Mouse (Mus musculus) MEL (cell line): ENCODE measurements at regions not wholly inside any gene's neighbourhood (a gene's known extent, or its start where the extent isn't known, plus 50 kb on each side); places are given as distances from the start of the nearest gene placed in this dataset.
A peak's percentile ranks its signal among the peaks of the same experiment; 100 is the strongest.

Experiments
- DNase-seq: peaks from one replicate; pipeline ENCODE4 v3.0.0; 2011; ENCODE audit warnings: low read depth, low spot score
- H3K27ac ChIP-seq: 2 replicates; pipeline ENCODE4 v1.5.1; 2012; ENCODE audit warnings: low read depth, mild to moderate bottlenecking, control low read depth, low read length, moderate library complexity; ENCODE audit not compliant: control insufficient read depth
- H3K27me3 ChIP-seq, 2 experiments: fragments of 150-350 bp in 1 of 2; sonication (generic) in 1 of 2; 2 replicates each; pipeline ENCODE4 v1.6.1; 2012; ENCODE audit warnings: low read length in 2 of 2, mild to moderate bottlenecking in 2 of 2, improper control_type of control experiment in 1 of 2, moderate library complexity in 1 of 2; ENCODE audit not compliant: insufficient read depth in 2 of 2, control insufficient read depth in 1 of 2
- H3K36me3 ChIP-seq, 2 experiments: 2 replicates each; pipeline ENCODE4 v1.6.1; 2012 to 2014; ENCODE audit warnings: low read length in 2 of 2, improper control_type of control experiment in 1 of 2, inconsistent platforms in 1 of 2, mild to moderate bottlenecking in 1 of 2; ENCODE audit not compliant: insufficient read depth in 2 of 2, control insufficient read depth in 1 of 2
- H3K4me1 ChIP-seq, 2 experiments: fragments of 150-350 bp in 1 of 2; sonication (generic) in 1 of 2; 2 replicates each; pipeline ENCODE4 v1.6.1; 2012; ENCODE audit warnings: low read length in 2 of 2, improper control_type of control experiment in 1 of 2, mild to moderate bottlenecking in 1 of 2; ENCODE audit not compliant: insufficient read depth in 2 of 2, control insufficient read depth in 1 of 2
- H3K4me3 ChIP-seq, 2 experiments: fragments of 150-350 bp in 1 of 2; sonication (generic) in 1 of 2; 2 replicates each; pipeline ENCODE4 v1.5.1; 2012; ENCODE audit warnings: low read depth in 2 of 2, low read length in 2 of 2, mild to moderate bottlenecking in 2 of 2, moderate library complexity in 2 of 2, control low read depth in 1 of 2, improper control_type of control experiment in 1 of 2; ENCODE audit not compliant: control insufficient read depth in 1 of 2, insufficient read depth in 1 of 2
- H3K79me2 ChIP-seq: 2 replicates; pipeline ENCODE4 v1.6.1; 2012; ENCODE audit warnings: mild to moderate bottlenecking, low read length, moderate library complexity; ENCODE audit not compliant: control insufficient read depth, poor library complexity, insufficient read depth
- H3K9ac ChIP-seq: 2 replicates; pipeline ENCODE4 v1.6.1; 2012; ENCODE audit warnings: low read depth, mild to moderate bottlenecking, control low read depth, low read length, moderate library complexity; ENCODE audit not compliant: control insufficient read depth, poor library complexity, severe bottlenecking
- H3K9me3 ChIP-seq: fragments of 150-350 bp; sonication (generic); replicated peaks from 2 replicates; pipeline ENCODE4 v1.6.1; 2012; ENCODE audit warnings: mild to moderate bottlenecking, low read length, improper control_type of control experiment, moderate library complexity; ENCODE audit not compliant: insufficient read depth
- BHLHE40 ChIP-seq: IDR thresholded peaks from 2 replicates; pipeline ENCODE4 v1.6.1; 2012; ENCODE audit warnings: low read depth, mild to moderate bottlenecking, inconsistent platforms, low read length, improper control_type of control experiment, borderline replicate concordance
- CHD1 ChIP-seq: IDR thresholded peaks from 2 replicates; pipeline ENCODE4 v1.6.1; 2012; ENCODE audit warnings: low read depth, mild to moderate bottlenecking, inconsistent platforms, low read length, improper control_type of control experiment
- CTCF ChIP-seq, 3 experiments: IDR thresholded peaks in 2 of 3; conservative IDR thresholded peaks in 1 of 3; 2 replicates each; pipeline ENCODE4 v1.5.1; 2011 to 2012; ENCODE audit warnings: low read length in 3 of 3, low read depth in 2 of 3, mild to moderate bottlenecking in 2 of 3, improper control_type of control experiment in 1 of 3, inconsistent platforms in 1 of 3, mixed read lengths in 1 of 3, moderate library complexity in 1 of 3; ENCODE audit not compliant: control insufficient read depth in 1 of 3, insufficient read depth in 1 of 3, poor library complexity in 1 of 3, severe bottlenecking in 1 of 3
- ELF1 ChIP-seq: IDR thresholded peaks from 2 replicates; pipeline ENCODE4 v1.6.1; 2014; ENCODE audit warnings: low read depth, mild to moderate bottlenecking, inconsistent platforms, low read length, improper control_type of control experiment, moderate library complexity
- EP300 ChIP-seq, 2 experiments: IDR thresholded peaks; 2 replicates each; pipeline ENCODE4 v1.6.1; 2011; ENCODE audit warnings: improper control_type of control experiment in 2 of 2, low read length in 2 of 2, low read depth in 1 of 2, mild to moderate bottlenecking in 1 of 2
- ETS1 ChIP-seq: IDR thresholded peaks from 2 replicates; pipeline ENCODE4 v1.6.1; 2012; ENCODE audit warnings: low read depth, mild to moderate bottlenecking, inconsistent platforms, low read length, improper control_type of control experiment, moderate library complexity
- GATA1 ChIP-seq: IDR thresholded peaks from 2 replicates; pipeline ENCODE4 v1.6.1; 2011; ENCODE audit warnings: low read depth, low read length, improper control_type of control experiment
- MAFK ChIP-seq: IDR thresholded peaks from 2 replicates; pipeline ENCODE4 v1.6.1; 2011; ENCODE audit warnings: low read depth, mild to moderate bottlenecking, low read length, improper control_type of control experiment, borderline replicate concordance
- MAX ChIP-seq: IDR thresholded peaks from 2 replicates; pipeline ENCODE4 v1.6.1; 2011; ENCODE audit warnings: low read length, improper control_type of control experiment
- MAZ ChIP-seq: IDR thresholded peaks from 2 replicates; pipeline ENCODE4 v1.6.1; 2012; ENCODE audit warnings: low read depth, mild to moderate bottlenecking, inconsistent platforms, low read length, improper control_type of control experiment
- MXI1 ChIP-seq: IDR thresholded peaks from 2 replicates; pipeline ENCODE4 v1.6.1; 2011; ENCODE audit warnings: mild to moderate bottlenecking, low read depth, low read length, improper control_type of control experiment
- MYB ChIP-seq: IDR thresholded peaks from 2 replicates; pipeline ENCODE4 v1.6.1; 2011; ENCODE audit warnings: mild to moderate bottlenecking, low read depth, low read length, improper control_type of control experiment
- MYC ChIP-seq: IDR thresholded peaks from 2 replicates; pipeline ENCODE4 v1.6.1; 2011; ENCODE audit warnings: low read depth, mild to moderate bottlenecking, low read length, improper control_type of control experiment, moderate library complexity
- NELFE ChIP-seq: IDR thresholded peaks from 2 replicates; pipeline ENCODE4 v1.6.1; 2011; ENCODE audit warnings: low read depth, low read length, improper control_type of control experiment
- NRF1 ChIP-seq: IDR thresholded peaks from 2 replicates; pipeline ENCODE4 v1.6.1; 2014; ENCODE audit warnings: low read depth, mild to moderate bottlenecking, inconsistent platforms, low read length, improper control_type of control experiment, moderate library complexity; ENCODE audit not compliant: poor library complexity, insufficient read depth, severe bottlenecking
- POLR2AphosphoS5 ChIP-seq: IDR thresholded peaks from 2 replicates; pipeline ENCODE4 v1.6.1; 2012; ENCODE audit warnings: low read depth, borderline replicate concordance, mild to moderate bottlenecking, inconsistent platforms, low read length, moderate library complexity, mixed read lengths
- RAD21 ChIP-seq: IDR thresholded peaks from 2 replicates; pipeline ENCODE4 v1.6.1; 2011; ENCODE audit warnings: mild to moderate bottlenecking, low read depth, low read length, improper control_type of control experiment
- RCOR1 ChIP-seq: IDR thresholded peaks from 2 replicates; pipeline ENCODE4 v1.6.1; 2012; ENCODE audit warnings: low read depth, mild to moderate bottlenecking, inconsistent platforms, low read length, improper control_type of control experiment
- SIN3A ChIP-seq: IDR thresholded peaks from 2 replicates; pipeline ENCODE4 v1.6.1; 2012; ENCODE audit warnings: low read length, improper control_type of control experiment, inconsistent platforms
- SMC3 ChIP-seq: IDR thresholded peaks from 2 replicates; pipeline ENCODE4 v1.6.1; 2011; ENCODE audit warnings: low read depth, low read length, improper control_type of control experiment
- TCF12 ChIP-seq: IDR thresholded peaks from 2 replicates; pipeline ENCODE4 v1.6.1; 2014; ENCODE audit warnings: low read depth, mild to moderate bottlenecking, inconsistent platforms, low read length, improper control_type of control experiment, moderate library complexity
- UBTF ChIP-seq: IDR thresholded peaks from 2 replicates; pipeline ENCODE4 v1.6.1; 2012; ENCODE audit warnings: low read depth, mild to moderate bottlenecking, inconsistent platforms, low read length, improper control_type of control experiment, moderate library complexity, borderline replicate concordance; ENCODE audit not compliant: insufficient read depth
- USF1 ChIP-seq: IDR thresholded peaks from 2 replicates; pipeline ENCODE4 v1.6.1; 2014; ENCODE audit warnings: low read depth, mild to moderate bottlenecking, inconsistent platforms, low read length, improper control_type of control experiment, moderate library complexity
- ZC3H11A ChIP-seq: IDR thresholded peaks from 2 replicates; pipeline ENCODE4 v1.6.1; 2012; ENCODE audit warnings: low read depth, mild to moderate bottlenecking, inconsistent platforms, low read length, improper control_type of control experiment
- ZKSCAN1 ChIP-seq: IDR thresholded peaks from 2 replicates; pipeline ENCODE4 v1.6.1; 2012; ENCODE audit warnings: low read depth, mild to moderate bottlenecking, inconsistent platforms, low read length, improper control_type of control experiment, moderate library complexity
- ZNF384 ChIP-seq: IDR thresholded peaks from 2 replicates; pipeline ENCODE4 v1.6.1; 2012; ENCODE audit warnings: low read depth, mild to moderate bottlenecking, inconsistent platforms, low read length, improper control_type of control experiment

GRCm38 (mm10) chr5:43105528-43105927 lies 127.4 kb upstream of the Cpeb2 start:
- peaks cover 0 to 34% of the 10 kb centered on the region in 2 experiments; a peak in 2 of 4 replicates for H3K36me3 ChIP-seq
- H3K9ac ChIP-seq, result peak overlapping the region; percentile 17
- H3K9me3 ChIP-seq, result no peaks in the 10 kb centered on the region
- H3K4me1 ChIP-seq, result peaks cover 37 to 51% of the 10 kb centered on the region in 2 experiments
- TF ChIP-seq CHD1, result 0 out of 2 replicates have a peak, but pooled peaks have one; percentile 61
- 0 out of 2 replicates have a peak, but pooled peaks have one; percentile 30 for TF ChIP-seq NELFE
- TF ChIP-seq SIN3A, result peak; percentile 39; the same call in 1 of the 2 replicates
- TF ChIP-seq ZKSCAN1, result no peak
- TF ChIP-seq NRF1, result no peak
- TF ChIP-seq RCOR1, result peak; percentile 46; the same call in 1 of the 2 replicates
- no peak for TF ChIP-seq MYC
- peak; percentile 62 to 70 for TF ChIP-seq EP300 (IDR thresholded peaks at IDR 0.05; ENCODE audit: low read depth in 1 of 2, low read length in 2 of 2)
- TF ChIP-seq TCF12, result 0 out of 2 replicates have a peak, but pooled peaks have one; percentile 54
- TF ChIP-seq CTCF (IDR thresholded peaks at IDR 0.05 in 2 of 3, conservative IDR thresholded peaks at IDR 0.05 in 1 of 3; ENCODE audit: control insufficient read depth in 1 of 3, insufficient read depth in 1 of 3, low read depth in 2 of 3, low read length in 3 of 3, poor library complexity in 1 of 3, severe bottlenecking in 1 of 3), result no peak
- TF ChIP-seq MAX, result 0 out of 2 replicates have a peak, but pooled peaks have one; percentile 26
- no peak for TF ChIP-seq MYB
- peak; percentile 73 for TF ChIP-seq ETS1
- peak; percentile 74 for TF ChIP-seq GATA1
- no peak for TF ChIP-seq RAD21
- 0 out of 2 replicates have a peak, but pooled peaks have one; percentile 10 for TF ChIP-seq USF1
- H3K27ac ChIP-seq, result peak overlapping the region; percentile 56
- DNase-seq, result peak; percentile 54
- peak overlapping the region in 1 of 2 experiments; percentile 11; a peak in 1 of 4 replicates for H3K4me3 ChIP-seq
- no peaks in the 10 kb centered on the region for H3K27me3 ChIP-seq
- H3K79me2 ChIP-seq, result no peaks in the 10 kb centered on the region

GRCm38 (mm10) chr5:43107436-43108259 lies 125.3 kb upstream of the Cpeb2 start:
- Histone ChIP-seq H3K9ac (no peak overlapping the region), H3K4me3 (peak overlapping the region; percentile 5 to 7; a peak in 1 of 4 replicates), H3K4me1 (peaks cover 38 to 51% of the 10 kb centered on the region in 2 experiments), H3K36me3 (peaks cover 0 to 41% of the 10 kb centered on the region in 2 experiments; a peak in 2 of 4 replicates), H3K27me3 (no peaks in the 10 kb centered on the region), H3K9me3 (no peaks in the 10 kb centered on the region), H3K79me2 (no peaks in the 10 kb centered on the region), H3K27ac (peak overlapping the region; percentile 71)
- DNase-seq, result peak; percentile 62
- no peak for TF ChIP-seq RAD21
- peak; percentile 94 for TF ChIP-seq MYB
- TF ChIP-seq MAZ, result 0 out of 2 replicates have a peak, but pooled peaks have one; percentile 47
- TF ChIP-seq MYC, result no peak
- peak; percentile 43; the same call in 1 of the 2 replicates for TF ChIP-seq MAFK
- peak; percentile 93 for TF ChIP-seq EP300 (IDR thresholded peaks at IDR 0.05; ENCODE audit: low read depth in 1 of 2, low read length in 2 of 2)
- TF ChIP-seq RCOR1, result peak; percentile 81
- TF ChIP-seq SMC3, result no peak
- 0 out of 2 replicates have a peak, but pooled peaks have one; percentile 15 for TF ChIP-seq ZC3H11A
- no peak for TF ChIP-seq ZNF384
- TF ChIP-seq MXI1, result no peak
- TF ChIP-seq SIN3A, result peak; percentile 75
- no peak for TF ChIP-seq UBTF
- no peak for TF ChIP-seq CHD1
- TF ChIP-seq ETS1, result peak; percentile 81
- 0 out of 2 replicates have a peak, but pooled peaks have one; percentile 26 for TF ChIP-seq ELF1
- no peak for TF ChIP-seq USF1
- no peak for TF ChIP-seq POLR2AphosphoS5
- TF ChIP-seq BHLHE40, result peak; percentile 64; the same call in 1 of the 2 replicates
- no peak for TF ChIP-seq NRF1
- TF ChIP-seq NELFE, result no peak
- no peak for TF ChIP-seq ZKSCAN1
